Mouse (Mus musculus): Measurements from ENCODE around the gene Aire.

DNA sequence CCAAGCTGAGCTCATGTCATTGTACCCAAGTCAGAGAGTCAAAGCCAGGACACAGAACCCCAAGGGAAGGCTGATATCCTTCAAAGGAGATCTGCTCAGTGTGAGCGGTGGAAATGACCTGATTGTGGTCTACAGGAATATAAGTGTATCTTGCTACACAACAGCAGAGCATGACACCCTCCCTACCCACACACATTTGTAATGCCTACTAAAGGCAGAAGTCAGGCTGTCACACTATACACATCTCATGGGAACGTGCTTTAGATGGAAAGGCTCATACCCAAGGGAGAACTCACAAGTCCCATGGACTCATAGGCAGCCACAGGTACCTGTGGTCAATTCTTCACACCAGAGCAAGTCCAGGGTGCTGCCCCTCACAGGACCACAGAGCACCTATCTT is 41.1 kb downstream of the Aire start:
- no peak for TF ChIP-seq GATA1 (IDR thresholded peaks at IDR 0.05; ENCODE audit: borderline replicate concordance, low read length)
- TF ChIP-seq FLI1 (IDR thresholded peaks at IDR 0.05; ENCODE audit: low read length) = no peak

Measured in megakaryocyte, embryonic 14.5 days (primary cell).